ENCODE assay signal across 13 mouse cellular contexts in the genomic region with DNA sequence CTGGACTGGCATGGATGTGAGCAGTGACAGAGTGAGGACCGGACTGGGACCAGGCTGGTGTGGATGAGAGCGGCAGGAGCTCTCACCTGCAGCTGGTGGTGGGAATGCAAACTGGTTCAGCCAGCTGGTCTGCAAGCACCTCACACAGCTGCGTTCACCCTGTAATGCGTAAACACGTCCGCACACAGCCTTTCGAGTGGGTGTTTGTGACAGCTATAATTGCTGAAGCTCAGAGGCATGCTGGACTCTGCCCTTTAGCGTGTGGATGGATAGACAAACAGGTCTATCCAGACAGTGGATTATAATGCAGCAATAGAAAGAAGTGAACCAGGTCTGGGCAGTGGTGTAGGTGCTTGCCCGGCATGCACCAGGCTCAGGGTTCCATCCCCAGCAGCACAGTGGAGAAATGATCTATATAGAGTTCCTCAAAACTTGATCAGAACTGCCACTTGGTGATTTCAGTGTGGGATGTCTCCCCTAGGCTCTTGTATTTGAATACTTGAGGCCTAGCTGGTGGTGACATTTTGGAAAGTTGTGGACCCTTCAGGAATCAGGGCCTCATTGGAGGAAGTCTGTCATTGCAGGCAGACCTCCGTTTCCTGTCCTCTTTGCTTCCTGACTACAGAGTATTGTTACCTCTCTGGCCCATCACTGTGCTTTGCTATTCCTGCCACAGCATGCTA. TPM values are rescaled to one million over a fixed set of nuclear protein-coding genes. Genes with fewer than 3 reads are reported as not detected.
DNase-seq lines count a peak whose midpoint lies in the region; ATAC-seq lines count a peak whose summit lies in the region.
"Had no signal": no experiment of that assay in that cellular context is flagged by ENCODE, and none has a peak within 500 bp of the region (broad histone marks: within the 10 kb centered on the region; RNA-seq: fewer than 3 reads in every experiment).

No protein-coding gene starts in this region.

- no peak overlapping the region for H3K4me2 ChIP-seq in heart, embryonic 14.5 days (ENCODE audit: low read length)
- no peak overlapping the region for H3K4me2 ChIP-seq in midbrain, embryonic 11.5 days
- H3K4me2 ChIP-seq in midbrain, embryonic 15.5 days, result no peak overlapping the region
- no peak overlapping the region for H3K4me2 ChIP-seq in limb, embryonic 11.5 days (ENCODE audit: low read depth, severe bottlenecking)
- H3K4me2 ChIP-seq in midbrain, embryonic 16.5 days (ENCODE audit: low read length), result no peak overlapping the region
- H3K4me2 ChIP-seq: hindbrain, embryonic 15.5 days had no signal

- H3K4me1 ChIP-seq in heart, embryonic 14.5 days (ENCODE audit: control insufficient read depth in 2 of 2, insufficient read depth in 2 of 2, low read length in 2 of 2), result peaks cover 4 to 10% of the 10 kb centered on the region in 2 experiments; a peak in 2 of 4 replicates
- no peaks in the 10 kb centered on the region for H3K4me1 ChIP-seq in midbrain, embryonic 11.5 days (ENCODE audit: control insufficient read depth, insufficient read depth, low read length)
- H3K4me1 ChIP-seq in midbrain, embryonic 15.5 days, result no peaks in the 10 kb centered on the region
- H3K4me1 ChIP-seq in limb, embryonic 11.5 days (ENCODE audit: control insufficient read depth, insufficient read depth, low read length), result no peaks in the 10 kb centered on the region
- H3K4me1 ChIP-seq in midbrain, embryonic 16.5 days (ENCODE audit: control insufficient read depth, insufficient read depth, low read length), result no peaks in the 10 kb centered on the region
- H3K4me1 ChIP-seq: hindbrain, embryonic 15.5 days had no signal

- no peaks in the 10 kb centered on the region for H3K27me3 ChIP-seq in heart, embryonic 14.5 days (ENCODE audit: control insufficient read depth, insufficient read depth, low read length)
- no peaks in the 10 kb centered on the region for H3K27me3 ChIP-seq in midbrain, embryonic 11.5 days (ENCODE audit: control insufficient read depth, insufficient read depth, low read length)
- no peaks in the 10 kb centered on the region for H3K27me3 ChIP-seq in midbrain, embryonic 15.5 days (replicated peaks)
- H3K27me3 ChIP-seq in limb, embryonic 11.5 days (ENCODE audit: control insufficient read depth, insufficient read depth, low read length), result no peaks in the 10 kb centered on the region
- no peaks in the 10 kb centered on the region for H3K27me3 ChIP-seq in midbrain, embryonic 16.5 days (ENCODE audit: control insufficient read depth, insufficient read depth, low read depth, low read length)
- H3K27me3 ChIP-seq: hindbrain, embryonic 15.5 days had no signal

- peak; percentile 11; the same call in 1 of the 2 replicates for ATAC-seq in heart, embryonic 14.5 days (ENCODE audit: insufficient number of reproducible peaks, insufficient read depth, low FRiP score, low read depth)
- ATAC-seq in midbrain, embryonic 11.5 days (ENCODE audit: low FRiP score), result no peak
- ATAC-seq in midbrain, embryonic 15.5 days (replicated peaks), result no peak
- no peak for ATAC-seq in limb, embryonic 11.5 days (ENCODE audit: insufficient number of reproducible peaks, low FRiP score, low TSS enrichment, low read depth)
- no peak for ATAC-seq in midbrain, embryonic 16.5 days

- WGBS in heart, embryonic 14.5 days, result 69% methylated on average over 10 of the region's 10 CpGs
- 86% methylated on average over 10 of the region's 10 CpGs for WGBS in midbrain, embryonic 11.5 days
- 87% methylated on average over 10 of the region's 10 CpGs for WGBS in midbrain, embryonic 15.5 days
- 70% methylated on average over 10 of the region's 10 CpGs for WGBS in limb, embryonic 11.5 days
- WGBS in midbrain, embryonic 16.5 days, result 79% methylated on average over 10 of the region's 10 CpGs

- no peak overlapping the region for H3K4me3 ChIP-seq in heart, embryonic 14.5 days (ENCODE audit: control insufficient read depth in 1 of 2, insufficient read depth in 1 of 2, low read depth in 1 of 2, low read length in 2 of 2)
- H3K4me3 ChIP-seq in midbrain, embryonic 11.5 days (ENCODE audit: low read depth, low read length), result no peak overlapping the region
- no peak overlapping the region for H3K4me3 ChIP-seq in midbrain, embryonic 15.5 days
- no peak overlapping the region for H3K4me3 ChIP-seq in limb, embryonic 11.5 days (ENCODE audit: low read depth, low read length)
- H3K4me3 ChIP-seq in midbrain, embryonic 16.5 days (ENCODE audit: low read depth, low read length), result no peak overlapping the region
- H3K4me3 ChIP-seq: hindbrain, embryonic 15.5 days had no signal

- peak overlapping the region in 1 of 2 experiments; percentile 11; a peak in 1 of 4 replicates for H3K27ac ChIP-seq in heart, embryonic 14.5 days (replicated peaks in 1 of 2; ENCODE audit: control insufficient read depth in 1 of 2, insufficient read depth in 1 of 2, low read depth in 2 of 2, low read length in 2 of 2)
- H3K27ac ChIP-seq in midbrain, embryonic 11.5 days (ENCODE audit: low read depth, low read length), result no peak overlapping the region
- H3K27ac ChIP-seq in midbrain, embryonic 15.5 days, result no peak overlapping the region
- no peak overlapping the region for H3K27ac ChIP-seq in limb, embryonic 11.5 days (replicated peaks; ENCODE audit: low read depth, low read length)
- H3K27ac ChIP-seq in midbrain, embryonic 16.5 days (ENCODE audit: low read length), result no peak overlapping the region
- H3K27ac ChIP-seq: hindbrain, embryonic 15.5 days had no signal

- no peaks in the 10 kb centered on the region for H3K36me3 ChIP-seq in heart, embryonic 14.5 days (ENCODE audit: control insufficient read depth, insufficient read depth, low read length)
- H3K36me3 ChIP-seq in midbrain, embryonic 11.5 days (ENCODE audit: control insufficient read depth, insufficient read depth, low read length), result no peaks in the 10 kb centered on the region
- no peaks in the 10 kb centered on the region for H3K36me3 ChIP-seq in midbrain, embryonic 15.5 days (replicated peaks)
- H3K36me3 ChIP-seq in limb, embryonic 11.5 days (ENCODE audit: control insufficient read depth, insufficient read depth, low read length), result no peaks in the 10 kb centered on the region
- H3K36me3 ChIP-seq in midbrain, embryonic 16.5 days (ENCODE audit: control insufficient read depth, insufficient read depth, low read length), result no peaks in the 10 kb centered on the region
- H3K36me3 ChIP-seq: hindbrain, embryonic 15.5 days had no signal

- H3K9ac ChIP-seq in heart, embryonic 14.5 days (ENCODE audit: low read length), result no peak overlapping the region
- H3K9ac ChIP-seq in midbrain, embryonic 11.5 days (ENCODE audit: low read length), result no peak overlapping the region
- H3K9ac ChIP-seq in midbrain, embryonic 15.5 days, result no peak overlapping the region
- H3K9ac ChIP-seq in limb, embryonic 11.5 days (ENCODE audit: low read length), result no peak overlapping the region
- no peak overlapping the region for H3K9ac ChIP-seq in midbrain, embryonic 16.5 days (ENCODE audit: low read depth, low read length)
- H3K9ac ChIP-seq: hindbrain, embryonic 15.5 days had no signal

- DNase-seq in heart, adult 18-20 months, result no peak
- peak; percentile 35 for DNase-seq in midbrain, embryonic 11.5 days (ENCODE audit: low spot score, missing footprints)
- DNase-seq in limb, embryonic 11.5 days (ENCODE audit: low spot score), result peak; percentile 46
- DNase-seq in thymus, postnatal 10 days (ENCODE audit: low spot score in 2 of 2), result peak; percentile 64 to 69
- no peak for DNase-seq in frontal cortex, postnatal 14 days (ENCODE audit: low spot score in 2 of 2)
- DNase-seq: embryo, embryonic 11 days had no signal

- H3K9me3 ChIP-seq in heart, embryonic 14.5 days (ENCODE audit: control insufficient read depth, low read length), result no peaks in the 10 kb centered on the region
- no peaks in the 10 kb centered on the region for H3K9me3 ChIP-seq in midbrain, embryonic 11.5 days (ENCODE audit: control insufficient read depth, low read length)
- H3K9me3 ChIP-seq in midbrain, embryonic 15.5 days, result no peaks in the 10 kb centered on the region
- no peaks in the 10 kb centered on the region for H3K9me3 ChIP-seq in limb, embryonic 11.5 days (ENCODE audit: control insufficient read depth, low read length)
- H3K9me3 ChIP-seq in midbrain, embryonic 16.5 days (replicated peaks; ENCODE audit: control insufficient read depth, low read length, poor library complexity, severe bottlenecking), result no peaks in the 10 kb centered on the region
- H3K9me3 ChIP-seq: hindbrain, embryonic 15.5 days had no signal

RNA-seq across cellular contexts. Expression of a gene that starts 31.8 kb away (rescaled TPM):
- 4.2 and 7.5 TPM in 2 replicates for polyA plus RNA-seq in heart, embryonic 14.5 days (2014; fragmentation: Nextera tagmentation; extraction: Ambion mirVana)
- total RNA-seq in heart, adult 18-20 months (2021), result 1 to 10 TPM; 2.0 to 2.2 TPM
- 0.18 and 0.40 TPM in 2 replicates for polyA plus RNA-seq in midbrain, embryonic 11.5 days (2014; fragmentation: Nextera tagmentation; extraction: Ambion mirVana)
- polyA plus RNA-seq in midbrain, embryonic 15.5 days (2015; fragmentation: Nextera tagmentation; extraction: Ambion mirVana), result 9.5 and 10.1 TPM in 2 replicates
- polyA plus RNA-seq in limb, embryonic 11.5 days (2014; fragmentation: Nextera tagmentation; extraction: Ambion mirVana), result 0.27 and 0.72 TPM in 2 replicates
- polyA plus RNA-seq in midbrain, embryonic 16.5 days (2015; fragmentation: Nextera tagmentation; extraction: Ambion mirVana), result 11.3 and 14.1 TPM in 2 replicates
- polyA plus RNA-seq: neural tube, embryonic 11.5 days had no signal

RNA-seq across cellular contexts. Expression of a gene that starts 38.4 kb away (rescaled TPM):
- 0.19 TPM in 1 of 2 replicates, not detected in the other for polyA plus RNA-seq in heart, embryonic 14.5 days (2014; fragmentation: Nextera tagmentation; extraction: Ambion mirVana)
- not detected for total RNA-seq in heart, adult 18-20 months (2021)
- not detected in 2 replicates for polyA plus RNA-seq in midbrain, embryonic 11.5 days (2014; fragmentation: Nextera tagmentation; extraction: Ambion mirVana)
- polyA plus RNA-seq in midbrain, embryonic 15.5 days (2015; fragmentation: Nextera tagmentation; extraction: Ambion mirVana), result not detected in 2 replicates
- not detected in 2 replicates for polyA plus RNA-seq in limb, embryonic 11.5 days (2014; fragmentation: Nextera tagmentation; extraction: Ambion mirVana)
- polyA plus RNA-seq in midbrain, embryonic 16.5 days (2015; fragmentation: Nextera tagmentation; extraction: Ambion mirVana), result not detected in 2 replicates
- polyA plus RNA-seq: frontal cortex, adult 2 months; hindbrain, embryonic 15.5 days; liver, embryonic 16.5 days; neural tube, embryonic 11.5 days had no signal

RNA-seq across cellular contexts. Expression of a gene that starts 40.8 kb away (rescaled TPM):
- not detected in 2 replicates for polyA plus RNA-seq in heart, embryonic 14.5 days (2014; fragmentation: Nextera tagmentation; extraction: Ambion mirVana)
- 1 to 10 TPM; 2.1 to 2.2 TPM for total RNA-seq in heart, adult 18-20 months (2021)
- polyA plus RNA-seq in midbrain, embryonic 11.5 days (2014; fragmentation: Nextera tagmentation; extraction: Ambion mirVana), result 0.79 and 0.93 TPM in 2 replicates
- polyA plus RNA-seq in midbrain, embryonic 15.5 days (2015; fragmentation: Nextera tagmentation; extraction: Ambion mirVana), result 1.4 and 4.4 TPM in 2 replicates
- polyA plus RNA-seq in limb, embryonic 11.5 days (2014; fragmentation: Nextera tagmentation; extraction: Ambion mirVana), result 0.79 TPM in 1 of 2 replicates, not detected in the other
- polyA plus RNA-seq in midbrain, embryonic 16.5 days (2015; fragmentation: Nextera tagmentation; extraction: Ambion mirVana), result 2.5 and 3.4 TPM in 2 replicates
- polyA plus RNA-seq: neural tube, embryonic 11.5 days had no signal

RNA-seq across cellular contexts. Expression of a gene that starts 44.8 kb away (rescaled TPM):
- polyA plus RNA-seq in heart, embryonic 14.5 days (2014; fragmentation: Nextera tagmentation; extraction: Ambion mirVana), result not detected in 2 replicates
- not detected for total RNA-seq in heart, adult 18-20 months (2021)
- polyA plus RNA-seq in midbrain, embryonic 11.5 days (2014; fragmentation: Nextera tagmentation; extraction: Ambion mirVana), result not detected in 2 replicates
- not detected in 2 replicates for polyA plus RNA-seq in midbrain, embryonic 15.5 days (2015; fragmentation: Nextera tagmentation; extraction: Ambion mirVana)
- not detected in 2 replicates for polyA plus RNA-seq in limb, embryonic 11.5 days (2014; fragmentation: Nextera tagmentation; extraction: Ambion mirVana)
- not detected in 2 replicates for polyA plus RNA-seq in midbrain, embryonic 16.5 days (2015; fragmentation: Nextera tagmentation; extraction: Ambion mirVana)
- polyA plus RNA-seq: frontal cortex, adult 2 months; hindbrain, embryonic 15.5 days; liver, embryonic 16.5 days; neural tube, embryonic 11.5 days had no signal

RNA-seq across cellular contexts. Expression of a gene that starts 46.1 kb away (rescaled TPM):
- polyA plus RNA-seq in heart, embryonic 14.5 days (2014; fragmentation: Nextera tagmentation; extraction: Ambion mirVana), result 516 and 537 TPM in 2 replicates
- 1,000 to 10,000 TPM in 1 of 2 experiments, 100 to 1,000 TPM in 1; 997 to 1,066 TPM for total RNA-seq in heart, adult 18-20 months (2021)
- polyA plus RNA-seq in midbrain, embryonic 11.5 days (2014; fragmentation: Nextera tagmentation; extraction: Ambion mirVana), result 166 and 169 TPM in 2 replicates
- polyA plus RNA-seq in midbrain, embryonic 15.5 days (2015; fragmentation: Nextera tagmentation; extraction: Ambion mirVana), result 254 and 288 TPM in 2 replicates
- polyA plus RNA-seq in limb, embryonic 11.5 days (2014; fragmentation: Nextera tagmentation; extraction: Ambion mirVana), result 133 and 139 TPM in 2 replicates
- 243 and 289 TPM in 2 replicates for polyA plus RNA-seq in midbrain, embryonic 16.5 days (2015; fragmentation: Nextera tagmentation; extraction: Ambion mirVana)

Comparison
In these comparisons a context has a peak if more than half of its experiments do, and no peak if none do; other contexts are left out.
1. DNase-seq: peak in midbrain, embryonic 11.5 days (single experiment), limb, embryonic 11.5 days (single experiment) and thymus, postnatal 10 days (2 of 2); none in heart, adult 18-20 months (0 of 2) and frontal cortex, postnatal 14 days (0 of 2).